Mouse (Mus musculus) kidney, embryonic 16.5 days (tissue): ENCODE results near the gene Syt6. TPM values are rescaled to one million over a fixed set of nuclear protein-coding genes. Genes with fewer than 3 reads are reported as not detected.

ENCODE experiments used
- microRNA-seq: library from miRNA; unstranded; fragments of <30 nt; microRNA quantifications from one replicate; pipeline ENCODE4, GENCODE M21; 2016
- polyA plus RNA-seq: library from polyadenylated mRNA; unstranded; fragments of >200 nt; fragmentation: Nextera tagmentation; extraction: Ambion mirVana; gene quantifications from 2 replicates; pipeline ENCODE4 v1.2.1, GENCODE M21; 2015

Syt6 gene
- polyA plus RNA-seq, 1 experiment from 2014 or later = 0.10 TPM

Small RNAs within 50 kb of the gene (microRNA-seq; reads per million reads assigned to microRNA genes)
- not detected for gene Gm25325

Other genes with a start within 250 kb of the Syt6 start
- 0.15 and 0.39 TPM in 2 replicates for gene Atg4a-ps, start 70.8 kb downstream of the Syt6 start, polyA plus RNA-seq
- gene Olfml3, start 162.8 kb downstream of the Syt6 start, polyA plus RNA-seq = 62.0 and 63.8 TPM in 2 replicates
- gene Gm10964, start 164.1 kb downstream of the Syt6 start, polyA plus RNA-seq = not detected in 2 replicates
- 10.3 and 11.3 TPM in 2 replicates for gene Hipk1, start 216.3 kb downstream of the Syt6 start, polyA plus RNA-seq
- gene Dclre1b, start 234.2 kb downstream of the Syt6 start, polyA plus RNA-seq = 29.8 and 31.2 TPM in 2 replicates
- 22.3 and 22.8 TPM in 2 replicates for gene Ap4b1, start 234.3 kb downstream of the Syt6 start, polyA plus RNA-seq
- 0.11 TPM in 1 of 2 replicates, not detected in the other for gene Gm43064, start 234.3 kb downstream of the Syt6 start, polyA plus RNA-seq